Mouse (Mus musculus) thymus, adult 18-20 months (tissue): ENCODE measurements at regions not wholly inside any gene's neighbourhood (a gene's known extent, or its start where the extent isn't known, plus 50 kb on each side); places are given as distances from the start of the nearest gene placed in this dataset.
"Not testable (repeated sequence)": the region's sequence is repeated elsewhere in the genome, so short reads cannot be mapped to it uniquely, and the experiment has no call there.

Experiments used
- DNase-seq, 2 experiments: peaks; one replicate each; pipeline ENCODE4 v3.0.0; 2022; ENCODE audit warnings: mixed read lengths in 2 of 2

GRCm38 (mm10) chr12:113701841-113702240 is 158.1 kb downstream of the Adam6a start:
- DNase-seq: not testable (repeated sequence)

- DNase-seq: peak; percentile 1 to 7
Measured at GRCm38 (mm10) chr12:113716406-113716805, 172.7 kb downstream of the Adam6a start.

GRCm38 (mm10) chr12:113735847-113736246 is 192.1 kb downstream of the Adam6a start:
- DNase-seq: peak in 1 of 2 experiments; percentile 1

- no peak for DNase-seq
Measured at GRCm38 (mm10) chr12:113746277-113746676, 202.6 kb downstream of the Adam6a start.

GRCm38 (mm10) chr12:113747987-113748386 is 204.3 kb downstream of the Adam6a start:
- DNase-seq: no peak

- no peak for DNase-seq
Measured at GRCm38 (mm10) chr12:113769587-113769986, 225.9 kb downstream of the Adam6a start.

- DNase-seq: not testable (repeated sequence)
Measured at GRCm38 (mm10) chr12:113795876-113796275, 252.2 kb downstream of the Adam6a start.

- no peak for DNase-seq
Measured at GRCm38 (mm10) chr12:113826377-113826776, 282.7 kb downstream of the Adam6a start.

- DNase-seq: no peak
Measured at GRCm38 (mm10) chr12:113858893-113859292, 315.2 kb downstream of the Adam6a start.

GRCm38 (mm10) chr12:113878826-113879225 is 335.1 kb downstream of the Adam6a start:
- DNase-seq: no peak

GRCm38 (mm10) chr12:113896152-113896551 is 352.4 kb downstream of the Adam6a start:
- DNase-seq: no peak

- no peak for DNase-seq
Measured at GRCm38 (mm10) chr12:113906459-113906858, 362.8 kb downstream of the Adam6a start.

GRCm38 (mm10) chr12:113907751-113908150 is 364.0 kb downstream of the Adam6a start:
- DNase-seq: no peak

GRCm38 (mm10) chr12:113911770-113912169 is 368.1 kb downstream of the Adam6a start:
- DNase-seq: no peak

GRCm38 (mm10) chr12:113940721-113941120 is 397.0 kb downstream of the Adam6a start:
- DNase-seq: no peak

GRCm38 (mm10) chr12:113943661-113944327 is 400.1 kb downstream of the Adam6a start:
- not testable (repeated sequence) for DNase-seq

GRCm38 (mm10) chr12:113945786-113946185 is 402.1 kb downstream of the Adam6a start:
- not testable (repeated sequence) for DNase-seq

- not testable (repeated sequence) for DNase-seq
Measured at GRCm38 (mm10) chr12:113948017-113948416, 404.3 kb downstream of the Adam6a start.

GRCm38 (mm10) chr12:113974271-113974670 is 430.6 kb downstream of the Adam6a start:
- DNase-seq: no peak

GRCm38 (mm10) chr12:113981613-113982012 is 437.9 kb downstream of the Adam6a start:
- peak; percentile 62 to 69 for DNase-seq

- DNase-seq: no peak
Measured at GRCm38 (mm10) chr12:113987233-113987990, 443.7 kb downstream of the Adam6a start.

- DNase-seq: no peak
Measured at GRCm38 (mm10) chr12:113992425-113992824, 448.7 kb downstream of the Adam6a start.

GRCm38 (mm10) chr12:113994284-113994683 is 450.6 kb downstream of the Adam6a start:
- DNase-seq: peak; percentile 55 to 79

- DNase-seq: not testable (repeated sequence)
Measured at GRCm38 (mm10) chr12:114008491-114008890, 464.8 kb downstream of the Adam6a start.
